Mouse (Mus musculus) mammary gland, adult 2 months (tissue): ENCODE data around the gene Pdss1. TPM values are rescaled to one million over a fixed set of nuclear protein-coding genes. Genes with fewer than 3 reads are reported as not detected.

Experiments
- polyA plus RNA-seq: library from polyadenylated mRNA; depleted of rRNA; stranded (reverse); fragments of >200 nt; gene quantifications from 2 replicates; pipeline ENCODE4 v1.2.3, GENCODE M21; 2012; ENCODE audit warnings: low replicate concordance; rRNA removed

Gene Pdss1
- 4.3 and 4.5 TPM in 2 replicates for polyA plus RNA-seq

DNA sequence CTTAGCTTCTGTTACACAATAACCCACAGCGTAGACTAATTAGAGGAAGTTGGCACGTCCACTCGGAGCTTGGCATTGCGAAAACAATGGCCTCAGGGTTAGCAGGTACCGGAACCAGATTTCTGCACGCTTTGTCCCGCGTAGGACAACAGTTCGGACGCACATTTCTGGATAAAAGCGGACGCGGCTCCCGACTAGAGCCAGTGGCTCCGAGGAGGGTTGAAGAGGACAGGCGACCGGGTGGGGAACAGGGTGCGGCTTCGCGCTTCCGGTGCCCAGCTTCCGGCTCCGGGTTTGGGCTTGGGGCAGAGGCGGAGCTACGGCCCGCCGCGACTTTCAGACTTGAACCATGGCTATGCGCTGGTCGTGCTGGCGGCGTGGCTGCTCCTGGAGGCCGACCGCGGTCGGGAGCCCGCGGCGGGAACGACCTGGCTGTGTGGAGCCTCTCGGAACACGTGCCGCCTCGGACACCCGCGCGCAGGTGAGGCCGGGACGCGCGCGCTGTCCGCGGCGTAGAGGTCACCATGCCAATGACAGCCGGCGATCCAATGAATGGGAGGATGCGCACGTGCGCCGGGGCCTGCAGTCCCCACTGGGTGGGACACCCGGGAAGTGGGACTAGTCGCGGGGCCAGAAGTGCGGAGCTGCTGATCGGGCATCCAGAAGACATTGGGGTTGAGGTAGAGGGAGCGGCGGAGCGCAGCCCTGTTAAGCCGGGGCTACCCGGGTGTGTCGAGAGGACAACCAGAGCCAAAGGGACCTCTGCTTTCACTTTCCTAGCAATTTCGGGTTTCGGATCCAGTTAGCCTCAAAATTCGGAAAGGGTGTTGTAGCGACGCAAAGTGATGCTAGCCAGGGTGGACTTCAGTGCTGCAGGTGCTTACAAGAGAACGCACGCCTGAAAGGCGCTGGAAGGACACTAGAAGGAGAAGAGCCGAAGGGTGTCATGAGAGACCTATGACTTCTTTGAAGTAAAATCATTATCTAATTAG is at the start of gene Pdss1:
Gene Pdss1, plus strand, starts transcription at position 241 of the 992 bp plus-strand sequence.

Other genes starting within 250 kb of the Pdss1 start
- gene Apbb1ip, start 121.4 kb upstream of the Pdss1 start, polyA plus RNA-seq, result 9.7 and 11.9 TPM in 2 replicates
- 92.3 and 94.8 TPM in 2 replicates for gene Abi1, start 144.7 kb downstream of the Pdss1 start, polyA plus RNA-seq
- 5.1 and 12.2 TPM in 2 replicates for gene Acbd5, start 172.6 kb downstream of the Pdss1 start, polyA plus RNA-seq